Mouse (Mus musculus) induced T-regulatory cell, adult 2 months (primary cell): ENCODE measurements around the gene Fam186b.

Experiments used
- DNase-seq: peaks from one replicate; pipeline ENCODE4 v3.0.0-alpha.2; 2012; ENCODE audit warnings: low read depth

The Fam186b gene

DNA sequence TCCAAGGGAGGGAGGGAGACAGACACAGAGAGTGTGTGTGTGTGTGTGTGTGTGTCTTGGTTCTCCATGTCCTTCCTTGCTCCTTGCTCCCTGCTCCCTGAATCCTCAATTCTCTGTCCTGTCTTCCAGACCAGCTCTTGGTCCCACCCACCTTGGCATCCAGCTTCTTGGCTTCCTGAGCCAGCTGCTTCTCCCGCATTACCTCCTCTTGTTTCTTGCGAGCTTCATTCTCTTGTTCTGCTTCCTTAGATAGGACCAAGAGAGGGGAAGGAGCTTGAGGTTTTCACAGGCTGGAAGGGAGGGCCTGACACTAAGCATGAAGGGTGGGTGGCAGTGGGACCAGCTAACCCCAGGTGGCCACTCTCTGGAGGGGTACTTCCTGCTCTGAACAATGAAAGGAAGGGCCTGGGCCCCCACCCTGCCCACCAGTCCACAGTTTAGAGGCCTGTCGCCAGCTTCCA is 23.8 kb upstream of the Fam186b start:
- no peak for DNase-seq

DNA sequence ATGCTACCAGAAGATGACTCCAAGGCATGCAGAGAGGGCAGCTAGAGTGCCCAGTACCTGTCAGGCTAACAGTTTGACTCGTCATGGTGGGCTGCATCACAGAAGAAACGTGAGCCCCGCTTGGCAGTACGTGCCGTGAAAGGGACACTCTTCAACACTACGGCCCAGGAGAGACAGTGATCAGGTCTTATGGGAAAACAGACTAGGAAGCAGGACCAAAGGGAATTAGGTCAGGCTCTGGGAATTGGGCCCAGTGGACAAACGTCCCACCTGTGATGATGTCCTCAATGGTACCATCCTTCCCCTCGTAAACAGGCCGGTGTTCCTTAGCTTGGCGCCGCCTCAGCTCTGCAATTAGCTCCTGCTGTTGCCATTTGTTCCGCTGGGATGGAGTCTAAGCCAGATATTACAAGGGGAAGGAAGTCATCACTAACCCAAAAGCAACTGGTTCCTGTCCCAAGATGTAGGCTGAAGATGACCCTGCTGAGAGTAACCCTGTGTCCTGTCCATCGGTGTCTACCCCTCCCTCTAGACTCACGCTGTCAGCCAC is 23.2 kb upstream of the Fam186b start:
- DNase-seq, result no peak

- no peak for DNase-seq
Measured at GRCm38 (mm10) chr15:99318071-99318470, 22.4 kb upstream of the Fam186b start.

- DNase-seq, result no peak
Measured at GRCm38 (mm10) chr15:99317267-99317651, 21.6 kb upstream of the Fam186b start.

GRCm38 (mm10) chr15:99316314-99317266 is 20.9 kb upstream of the Fam186b start:
- DNase-seq, result peak; percentile 85

- no peak for DNase-seq
Measured at GRCm38 (mm10) chr15:99314891-99315290, 19.2 kb upstream of the Fam186b start.

GRCm38 (mm10) chr15:99310617-99311016 is 14.9 kb upstream of the Fam186b start:
- DNase-seq, result no peak

GRCm38 (mm10) chr15:99309549-99309948 is 13.9 kb upstream of the Fam186b start:
- no peak for DNase-seq

- no peak for DNase-seq
Measured at GRCm38 (mm10) chr15:99307476-99307875, 11.8 kb upstream of the Fam186b start.

- DNase-seq, result peak; percentile 44
Measured at GRCm38 (mm10) chr15:99296213-99296612, 525 bp upstream of the Fam186b start.

- DNase-seq, result peak; percentile 88
Measured at GRCm38 (mm10) chr15:99294813-99295374, 794 bp downstream of the Fam186b start, which contains the start of gene Prpf40b. TSS of gene Prpf40b (plus strand) at chr15:99295087.

GRCm38 (mm10) chr15:99294287-99294686 is 1.4 kb downstream of the Fam186b start:
- peak; percentile 64 for DNase-seq

- no peak for DNase-seq
Measured at GRCm38 (mm10) chr15:99290586-99290985, 5.1 kb downstream of the Fam186b start.

GRCm38 (mm10) chr15:99285189-99285535 is 10.5 kb downstream of the Fam186b start:
- no peak for DNase-seq

DNA sequence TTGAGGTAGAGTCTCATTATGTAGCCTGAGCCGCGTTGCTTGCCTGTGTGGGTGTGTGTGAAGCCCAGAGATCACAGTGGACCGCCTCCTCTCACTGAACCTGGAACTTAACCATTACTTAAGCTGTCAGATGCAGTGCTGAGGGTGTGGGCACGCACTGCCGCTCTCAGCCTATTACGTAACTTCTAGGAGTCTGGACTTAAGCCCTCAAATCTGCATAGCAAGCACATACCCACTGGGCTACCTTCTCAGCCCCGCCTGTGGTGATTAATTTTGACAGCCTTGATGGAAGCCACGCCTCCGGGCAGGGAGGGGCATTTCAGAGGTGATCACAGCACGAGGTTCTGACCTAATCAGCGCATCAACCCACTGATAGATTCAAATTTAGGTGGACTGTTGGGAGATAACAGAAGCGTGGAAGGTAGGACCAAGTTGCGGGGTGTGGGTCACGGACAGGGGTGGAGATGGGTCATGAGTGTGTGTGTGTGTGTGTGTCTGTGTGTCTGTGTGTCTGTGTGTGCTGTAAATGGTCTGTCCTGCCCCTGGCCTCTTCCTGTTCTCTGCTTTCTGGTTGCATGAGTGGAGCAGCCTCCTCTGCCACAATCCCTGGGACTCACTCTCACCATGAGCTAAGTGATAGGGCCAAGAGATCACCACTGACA is 11.0 kb downstream of the Fam186b start:
- peak; percentile 63 for DNase-seq

DNA sequence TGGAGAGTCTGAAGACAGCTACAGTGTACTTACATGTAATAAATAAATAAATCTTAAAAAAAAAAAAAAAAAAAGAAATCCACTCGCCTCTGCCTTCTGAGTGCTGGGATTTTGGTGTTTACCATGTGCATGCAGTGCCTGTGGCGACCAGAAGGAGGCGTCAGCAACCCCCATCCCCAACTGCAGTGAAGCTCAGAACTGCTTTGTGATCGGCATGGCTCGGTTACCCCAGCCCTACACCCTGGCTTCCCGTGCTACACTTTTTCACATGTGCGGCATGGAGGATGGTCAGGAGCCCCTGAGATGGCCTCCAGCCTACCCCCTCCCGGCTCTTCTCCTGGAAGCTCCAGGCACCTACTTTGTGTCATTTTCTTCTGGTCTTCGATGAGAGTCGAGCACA is 12.2 kb downstream of the Fam186b start:
- DNase-seq, result peak; percentile 53

DNA sequence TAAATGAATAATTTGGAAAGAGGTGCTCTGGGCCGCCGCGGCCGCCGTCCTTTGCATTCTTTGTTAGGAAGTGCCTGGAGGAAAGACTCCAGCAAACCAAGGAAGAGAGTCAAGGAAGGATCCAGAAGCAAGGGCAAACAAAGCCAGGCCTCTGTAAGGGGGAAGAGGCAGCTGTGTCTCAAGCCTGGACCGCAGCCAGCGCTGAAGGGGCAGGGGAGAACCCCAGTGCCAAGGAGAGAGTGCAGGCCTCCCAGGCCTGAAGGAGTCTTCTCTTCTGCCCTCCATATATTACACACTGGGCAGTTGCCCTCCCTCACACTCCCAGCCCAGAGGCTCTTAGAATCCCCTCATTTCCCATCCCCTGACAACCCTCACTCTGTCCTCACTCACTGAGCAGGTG is 17.4 kb downstream of the Fam186b start:
- no peak for DNase-seq

DNA sequence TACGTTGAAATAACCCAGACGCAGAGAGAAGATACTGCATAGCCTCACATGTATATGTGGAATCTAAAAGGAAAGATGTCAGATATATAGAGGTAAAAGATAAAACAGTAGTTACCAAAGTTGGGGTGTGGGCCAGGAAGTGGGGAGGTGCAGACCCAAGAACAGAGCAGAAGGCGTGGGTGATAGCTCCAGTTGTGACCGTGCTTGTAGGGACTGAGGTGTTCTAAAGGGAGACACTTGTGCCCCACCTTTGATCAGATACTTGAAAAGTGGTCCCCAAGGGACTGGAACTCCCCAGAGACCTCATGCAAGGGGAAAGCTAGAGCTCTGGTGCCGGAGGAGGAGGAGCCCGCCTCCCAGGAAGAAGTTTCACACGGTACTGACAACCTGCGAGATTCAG is 19.6 kb downstream of the Fam186b start:
- DNase-seq, result peak; percentile 34

- DNase-seq, result peak; percentile 89
Measured at GRCm38 (mm10) chr15:99265679-99266078, 30.0 kb downstream of the Fam186b start.

DNA sequence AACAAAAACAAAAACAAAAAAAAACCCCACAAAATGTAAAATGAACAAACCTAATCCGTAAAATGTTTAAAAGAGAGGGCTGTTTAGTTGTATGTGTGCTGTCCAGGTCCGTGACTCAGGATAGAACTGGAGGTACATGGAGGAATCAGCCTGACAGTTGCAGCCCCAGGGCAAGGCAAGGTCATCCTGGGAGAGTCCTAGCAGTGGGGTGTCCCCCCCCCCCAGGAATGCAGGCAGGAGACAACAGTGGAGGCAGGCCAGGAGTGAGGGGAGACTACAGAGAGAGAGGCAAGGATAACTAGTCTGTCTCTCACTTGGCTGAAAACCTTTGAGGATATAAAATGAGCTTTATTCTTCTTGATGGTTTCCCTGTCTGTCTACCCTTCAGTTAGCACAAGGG is 31.3 kb downstream of the Fam186b start:
- no peak for DNase-seq

- no peak for DNase-seq
Measured at GRCm38 (mm10) chr15:99262702-99263101, 33.0 kb downstream of the Fam186b start.

GRCm38 (mm10) chr15:99259730-99260252 is 35.9 kb downstream of the Fam186b start:
- DNase-seq, result peak; percentile 77
